Mouse (Mus musculus) c-Kit-positive CD71-positive TER-119-positive erythroid progenitor cells, embryonic 14.5 days (primary cell): Measurements from ENCODE around the gene BC005537.
"Not testable (repeated sequence)": the region's sequence is repeated elsewhere in the genome, so short reads cannot be mapped to it uniquely, and the experiment has no call there.

Experiments
- DNase-seq: peaks from one replicate; pipeline ENCODE4 v3.0.0-alpha.2; 2013; ENCODE audit warnings: low spot score

Gene BC005537

DNA sequence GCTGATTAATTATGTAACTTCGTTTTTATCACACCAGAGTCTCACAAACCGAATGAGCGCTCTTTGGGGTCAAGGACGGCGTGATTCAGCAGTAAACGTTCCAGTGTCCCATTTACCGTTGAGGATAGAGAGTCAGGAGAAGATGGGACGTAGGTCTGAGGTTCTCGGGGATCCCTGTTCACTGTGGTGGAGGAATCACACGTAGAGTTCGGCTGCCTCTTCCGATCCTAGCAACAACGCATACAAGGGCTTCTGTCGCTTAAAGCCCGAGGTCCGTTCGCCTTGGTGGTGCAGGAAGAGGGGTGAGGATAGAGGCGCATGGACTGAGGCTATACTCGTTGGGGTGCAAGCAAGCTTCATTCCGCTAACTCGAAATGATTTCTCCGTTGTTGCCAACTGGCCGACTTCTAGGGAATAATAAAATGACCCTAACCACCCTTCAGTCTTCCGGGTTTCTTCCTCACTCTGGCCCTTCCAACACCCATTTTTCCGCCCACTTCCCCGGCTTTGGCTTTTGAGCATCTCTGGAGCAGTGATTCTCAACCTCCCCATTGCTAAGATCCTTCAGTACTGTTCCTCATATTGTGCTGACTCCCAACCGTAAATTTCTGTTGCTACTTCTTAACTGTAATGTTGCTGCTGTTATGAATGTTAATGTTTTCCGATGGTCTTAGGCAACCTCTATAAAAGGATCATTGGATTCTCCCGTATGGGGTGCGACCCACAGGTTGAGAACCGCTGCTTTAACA, 1.4 kb upstream of the BC005537 start:
- DNase-seq, result peak; percentile 66

DNA sequence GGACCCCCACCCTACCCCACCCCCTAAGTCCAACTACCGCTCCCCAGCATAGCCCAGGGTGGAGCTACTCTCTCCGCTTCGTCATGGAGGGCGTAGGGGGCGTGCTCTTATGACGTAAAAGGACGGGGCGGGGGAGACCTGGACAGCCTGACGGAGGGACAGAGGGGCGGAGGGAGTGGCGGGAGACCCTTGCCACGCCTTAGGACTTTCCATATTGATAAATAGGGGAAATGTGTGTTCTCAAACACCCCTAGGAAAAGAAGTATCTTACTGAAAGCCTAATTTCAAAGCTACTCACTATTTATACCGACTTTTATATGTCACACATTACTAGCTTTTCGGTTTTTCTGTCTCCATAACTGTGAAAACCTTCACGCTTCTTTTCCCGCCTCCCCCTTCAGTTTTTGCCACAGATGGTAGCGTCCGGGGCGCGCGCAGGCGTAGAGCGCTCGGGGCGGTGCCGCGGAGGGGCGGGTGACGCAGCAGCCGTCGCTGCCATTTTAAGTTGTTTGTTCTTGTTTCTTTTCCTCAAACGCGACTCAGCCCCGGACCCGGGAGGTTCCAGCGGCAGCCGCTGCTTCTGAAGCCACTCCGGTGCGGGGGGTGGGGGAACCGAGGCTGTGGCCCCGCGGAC, 666 bp upstream of the BC005537 start:
- peak; percentile 98 for DNase-seq

DNA sequence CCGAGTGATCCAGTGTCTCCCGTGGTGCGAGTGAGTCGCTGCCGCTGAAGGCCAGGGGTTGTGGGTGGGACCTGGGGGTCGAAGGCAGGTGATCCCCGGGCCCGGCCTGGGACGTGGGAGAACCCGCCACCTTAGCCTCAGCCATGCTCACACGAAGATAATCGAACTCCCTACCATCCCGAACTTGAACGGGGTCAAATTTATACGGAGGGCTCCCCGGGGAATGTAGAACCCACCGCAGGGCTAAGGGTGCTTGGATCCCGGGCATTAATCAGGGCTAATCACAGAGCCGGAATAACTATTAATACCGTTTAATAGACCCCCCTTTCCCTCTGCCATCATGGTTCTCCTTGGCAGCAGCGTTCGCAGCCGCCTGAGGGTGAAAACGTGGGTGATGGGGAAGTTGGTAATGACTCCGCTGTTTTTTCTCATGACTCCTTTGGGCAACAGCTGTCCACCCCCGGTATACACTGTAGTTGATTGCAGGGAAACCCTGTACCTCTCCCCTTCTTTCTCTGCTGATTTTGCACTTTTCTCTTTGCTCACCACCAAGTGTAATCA, 754 bp downstream of the BC005537 start:
- peak; percentile 58 for DNase-seq

DNA sequence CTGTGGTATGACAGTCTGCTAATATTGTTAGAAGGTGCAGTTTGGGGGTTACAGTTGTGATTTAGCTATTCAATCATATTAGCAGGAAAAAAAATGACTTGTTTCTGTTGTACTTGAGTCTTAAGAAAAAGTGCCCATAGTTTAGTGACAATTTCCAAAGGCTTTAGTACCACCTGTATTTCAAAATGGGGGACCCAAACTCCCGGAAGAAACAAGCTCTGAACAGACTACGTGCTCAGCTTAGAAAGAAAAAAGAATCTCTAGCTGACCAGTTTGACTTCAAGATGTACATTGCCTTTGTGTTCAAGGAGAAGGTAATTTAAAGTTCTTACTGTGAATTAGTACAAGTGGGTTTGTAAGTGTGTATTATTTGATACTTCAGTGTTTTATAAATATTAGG, 1.7 kb downstream of the BC005537 start:
- DNase-seq, result peak; percentile 25

DNA sequence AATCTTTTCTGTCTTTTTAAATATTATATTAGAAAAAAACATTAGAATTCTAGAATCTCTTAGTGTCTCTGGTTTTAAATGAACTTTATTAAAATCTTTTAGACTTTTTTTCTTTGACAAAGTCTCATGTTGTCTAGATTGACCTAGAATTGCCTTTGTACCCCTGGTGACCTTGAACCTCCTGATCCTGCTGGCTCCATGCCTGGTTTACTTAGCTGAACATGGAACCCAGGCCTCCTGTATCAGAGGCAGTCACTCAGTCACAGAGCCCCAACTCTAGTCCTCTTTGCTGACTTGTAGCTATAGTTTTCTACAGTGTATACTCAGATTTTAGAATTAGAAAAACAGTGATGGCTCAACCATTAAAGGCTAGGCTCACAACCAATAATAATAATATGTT, 4.6 kb downstream of the BC005537 start:
- no peak for DNase-seq

DNA sequence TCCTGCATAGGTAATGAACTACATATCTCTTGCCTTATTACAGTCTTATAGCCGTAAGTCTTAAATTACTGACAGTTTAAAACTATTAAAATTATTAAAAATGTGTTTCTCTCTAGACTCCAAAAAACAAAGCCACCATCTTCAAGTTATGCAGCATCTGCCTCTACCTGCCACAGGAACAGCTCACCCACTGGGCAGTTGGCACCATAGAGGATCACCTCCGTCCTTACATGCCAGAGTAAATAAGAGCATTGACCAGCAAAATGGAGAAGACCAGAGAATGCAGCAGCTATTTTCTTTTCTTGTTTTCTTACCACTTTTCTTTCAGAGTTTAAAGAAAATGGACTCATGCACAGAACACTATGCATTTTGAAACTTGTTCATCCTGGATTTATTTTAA, 11.1 kb downstream of the BC005537 start:
- DNase-seq, result no peak

DNA sequence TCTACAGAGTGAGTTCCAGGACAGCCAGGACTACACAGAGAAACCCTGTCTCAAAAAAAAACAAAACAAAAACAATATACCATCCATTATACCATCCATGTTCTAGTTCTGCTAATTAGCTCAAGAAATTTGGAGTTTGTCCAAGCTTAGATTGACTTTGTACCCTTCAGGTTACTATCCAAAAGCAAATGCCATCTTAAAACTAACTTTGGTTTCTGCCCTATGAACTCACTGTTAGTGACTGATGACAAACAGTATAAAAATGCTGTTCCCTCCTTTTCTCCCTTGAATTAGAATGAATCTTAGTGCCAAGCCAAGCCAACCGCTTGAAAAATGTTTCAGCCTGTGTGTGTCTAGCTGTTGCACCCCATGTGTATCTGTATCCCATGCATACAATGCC, 13.2 kb downstream of the BC005537 start:
- no peak for DNase-seq

DNA sequence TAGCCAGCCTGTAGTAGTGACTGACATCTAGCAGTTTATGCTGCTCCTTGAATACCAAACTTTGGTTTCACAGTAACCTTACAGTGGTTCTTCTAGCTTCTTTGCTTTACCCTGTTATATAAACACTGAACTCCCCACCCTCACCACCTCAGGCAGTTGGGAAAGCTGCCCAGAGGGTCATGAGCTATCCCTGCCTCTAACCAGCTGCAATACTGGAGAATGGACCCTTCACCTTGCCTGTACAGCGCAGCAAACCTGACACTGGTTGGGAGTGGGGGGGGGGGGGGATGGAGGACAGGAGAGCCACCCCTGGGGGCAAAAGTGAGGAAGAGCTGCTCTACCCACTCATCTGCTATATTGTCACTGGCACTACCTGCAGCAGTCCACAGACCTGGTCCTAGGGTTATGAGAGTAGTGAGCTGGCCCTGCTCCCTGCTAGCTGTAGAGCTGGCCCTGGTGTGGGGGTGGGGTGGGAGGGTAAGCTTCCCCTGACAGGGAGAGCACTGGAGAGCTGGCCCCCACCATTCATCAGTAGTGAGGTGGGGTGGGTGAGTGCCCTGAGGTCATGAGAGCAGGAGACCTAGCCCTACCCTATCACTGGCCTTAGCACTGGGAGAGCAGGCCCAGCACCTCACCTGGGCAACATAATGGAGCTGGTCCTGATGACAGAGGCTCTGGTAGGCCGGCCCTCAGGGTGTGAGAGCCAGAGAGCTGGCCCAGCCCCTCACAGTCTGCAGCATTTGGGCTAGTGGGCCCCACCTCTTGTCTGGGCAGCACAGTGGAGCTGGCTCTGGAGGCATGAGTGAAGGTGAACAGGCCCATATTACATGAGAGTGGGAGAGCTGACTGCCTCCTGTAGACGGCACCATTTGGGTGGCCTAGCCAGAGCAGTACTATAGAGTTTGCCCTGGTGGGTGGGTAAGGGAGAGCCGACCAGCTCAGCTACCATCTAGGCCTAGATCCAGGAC, 15.0 kb downstream of the BC005537 start:
- no peak for DNase-seq

DNA sequence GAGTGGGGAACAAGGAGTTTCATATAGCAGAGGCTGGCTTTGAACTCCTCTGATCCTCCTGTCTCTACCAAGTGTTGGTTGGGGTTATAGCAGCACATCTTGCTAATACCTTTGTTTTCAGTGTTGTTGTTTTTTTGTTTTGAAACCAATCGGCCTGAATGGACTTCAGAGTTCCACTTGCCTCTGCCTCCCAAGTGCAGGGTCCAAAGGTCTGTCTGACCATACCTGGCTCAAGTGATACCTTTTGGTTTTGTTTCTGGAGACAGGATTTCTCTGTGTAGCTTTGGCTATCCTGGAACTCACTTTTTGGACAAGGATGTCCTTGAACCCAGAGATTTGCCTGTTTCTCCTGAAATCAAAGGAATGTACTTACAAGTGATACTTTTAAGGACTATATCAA, 18.5 kb downstream of the BC005537 start:
- DNase-seq, result no peak

DNA sequence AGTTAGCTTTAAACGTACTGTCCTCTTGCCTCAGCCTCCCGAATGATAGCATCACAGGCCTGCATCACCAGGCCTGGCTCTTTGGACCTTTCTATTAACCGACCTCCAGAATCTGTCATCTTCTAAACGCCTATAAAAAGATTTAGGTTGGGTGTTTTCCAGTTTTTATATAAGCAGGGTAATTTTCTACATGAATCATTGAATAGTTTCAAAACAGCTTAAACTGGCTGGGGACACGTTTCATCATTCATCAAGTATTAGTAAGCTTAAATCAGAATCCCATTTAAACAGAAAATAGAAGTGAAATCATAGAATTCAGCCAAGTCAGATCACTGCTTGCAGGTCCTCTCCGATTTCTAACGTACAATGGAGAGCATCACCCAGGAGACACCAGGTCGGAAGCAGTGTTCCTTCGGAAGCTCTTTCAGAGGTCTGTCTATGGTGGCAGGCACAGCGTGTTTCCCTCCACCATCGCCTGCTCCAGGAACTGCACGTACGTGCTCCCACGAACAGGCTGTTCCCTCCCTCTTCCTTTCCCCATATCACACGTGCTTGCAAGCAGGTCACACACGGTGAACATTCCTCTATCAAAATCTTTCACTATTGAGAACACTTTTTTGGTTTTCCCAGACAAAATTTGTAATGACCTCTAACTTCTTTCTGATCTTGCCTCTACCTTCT, 21.3 kb downstream of the BC005537 start:
- no peak for DNase-seq

DNA sequence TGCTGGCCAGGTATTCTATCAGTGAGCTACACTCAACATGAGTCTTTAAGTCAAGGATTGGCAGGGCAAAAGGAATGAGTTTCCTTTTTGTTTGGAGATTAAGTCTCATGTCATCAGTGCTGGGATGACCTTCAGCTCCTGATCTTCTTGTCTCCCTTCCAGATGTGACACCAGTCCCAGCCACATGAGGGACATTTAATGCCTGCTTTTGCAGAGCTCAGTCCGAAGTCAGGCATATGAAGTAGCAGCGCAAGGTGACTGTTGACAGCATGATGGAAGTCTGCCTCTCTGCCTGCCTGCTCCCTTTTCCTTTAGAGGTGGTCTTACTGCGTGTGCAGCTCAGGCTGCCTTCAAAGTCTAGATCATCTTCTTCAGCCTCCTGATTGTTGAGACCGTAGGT, 23.2 kb downstream of the BC005537 start:
- no peak for DNase-seq

DNA sequence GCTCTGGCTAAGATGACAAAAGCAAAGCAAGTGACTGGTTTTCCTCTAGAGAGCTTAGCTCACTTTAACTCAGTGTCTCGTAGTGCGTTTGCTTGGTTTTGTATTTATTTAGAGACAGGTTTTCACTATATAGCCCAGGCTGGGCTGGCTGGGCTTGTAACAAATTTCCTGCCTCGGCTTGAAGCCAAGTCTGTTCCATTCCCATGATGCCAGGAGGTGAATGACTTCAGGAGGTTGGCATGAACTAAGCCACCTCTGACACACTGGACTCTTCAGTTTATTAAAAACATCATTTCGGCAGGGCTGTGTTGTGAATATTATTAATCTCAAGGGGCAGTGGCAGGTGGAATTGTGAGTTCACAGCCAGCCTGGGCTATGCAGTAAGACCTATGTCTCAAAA, 24.1 kb downstream of the BC005537 start:
- DNase-seq, result no peak

DNA sequence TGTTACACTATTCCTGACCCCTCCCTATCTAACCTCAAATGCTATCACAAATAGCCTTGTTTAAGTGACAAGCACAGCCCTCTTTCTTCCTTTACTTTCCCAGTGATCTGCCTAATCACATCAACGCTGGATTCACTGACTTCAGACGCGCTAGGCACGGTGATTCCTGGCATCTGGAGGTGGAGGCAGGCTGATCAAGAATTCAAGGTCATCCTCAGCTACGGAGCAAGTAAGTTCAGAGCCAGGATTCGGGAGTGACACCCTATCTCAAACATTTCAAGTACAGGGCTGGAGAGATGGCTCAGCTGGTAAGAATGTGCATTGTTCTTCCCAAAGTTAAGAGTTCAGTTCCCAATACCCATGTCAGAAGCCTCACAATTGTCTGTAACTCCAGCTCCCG, 24.7 kb downstream of the BC005537 start:
- no peak for DNase-seq

DNA sequence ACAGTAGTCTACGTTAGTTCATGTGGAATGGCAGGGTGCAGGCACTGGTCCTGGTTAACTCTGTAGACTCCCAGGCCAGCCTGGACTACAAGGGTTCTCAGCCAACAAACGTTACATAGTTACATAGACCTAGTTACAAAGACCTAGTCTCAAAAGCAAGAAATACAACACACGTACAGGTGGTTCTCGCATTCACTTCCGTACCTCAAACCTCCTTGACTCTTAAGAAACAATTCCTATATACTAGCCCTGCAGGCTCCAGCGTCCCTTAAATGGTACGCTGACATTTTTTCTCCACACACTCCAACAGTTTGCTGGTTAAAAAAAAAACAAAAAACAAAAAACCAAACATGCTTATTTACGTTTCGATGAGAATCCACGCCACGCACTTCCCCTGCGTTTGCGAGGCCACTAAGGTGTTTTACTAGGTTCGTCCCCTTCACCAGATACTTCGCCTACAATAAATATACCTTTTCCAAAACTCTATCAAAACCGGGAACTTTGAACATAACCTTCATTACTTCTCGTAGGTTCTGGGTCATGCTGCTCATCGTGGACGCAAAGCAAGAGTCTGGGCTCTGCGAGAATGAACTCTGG, 29.4 kb downstream of the BC005537 start:
- DNase-seq, result no peak

DNA sequence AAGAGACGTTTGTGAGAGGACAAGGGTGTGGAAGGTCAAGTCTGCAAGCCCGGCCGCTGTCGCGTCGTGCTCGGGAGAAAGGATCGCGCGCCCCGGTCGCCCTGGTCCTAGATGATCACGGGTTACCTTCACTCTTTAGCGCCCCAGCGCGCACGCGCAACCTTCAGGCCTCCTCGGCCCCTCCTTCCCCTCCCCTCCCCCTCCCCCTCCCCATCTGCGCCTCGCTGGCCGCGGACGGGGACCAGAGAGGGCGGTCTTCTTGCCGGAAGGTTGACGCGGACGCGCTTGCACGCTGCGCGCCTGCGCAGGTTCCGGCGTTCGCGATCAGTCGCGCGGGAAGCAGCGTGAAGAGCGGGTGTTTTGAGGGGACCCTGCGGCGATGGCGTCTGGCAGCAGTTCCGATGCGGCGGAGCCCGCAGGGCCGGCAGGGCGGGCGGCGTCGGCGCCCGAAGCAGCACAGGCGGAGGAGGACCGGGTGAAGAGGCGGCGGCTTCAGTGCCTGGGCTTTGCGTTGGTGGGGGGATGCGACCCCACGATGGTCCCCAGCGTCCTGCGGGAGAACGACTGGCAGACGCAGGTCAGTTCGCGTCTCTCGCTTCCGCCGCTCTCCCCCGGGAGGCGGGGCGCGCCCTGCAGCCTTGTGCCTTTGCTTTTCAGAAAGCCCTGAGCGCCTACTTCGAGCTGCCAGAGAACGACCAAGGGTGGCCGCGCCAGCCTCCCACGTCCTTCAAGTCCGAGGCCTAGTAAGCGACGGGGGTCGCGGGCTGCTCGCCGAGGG, 30.1 kb downstream of the BC005537 start, which contains the start of the genes Acot13 and Tdp2:
TSS of gene Acot13 (minus strand) at position 188 of the 778 bp plus-strand sequence.
TSS of gene Tdp2 (plus strand) at position 327 of the 778 bp plus-strand sequence.
- peak; percentile 98 for DNase-seq

DNA sequence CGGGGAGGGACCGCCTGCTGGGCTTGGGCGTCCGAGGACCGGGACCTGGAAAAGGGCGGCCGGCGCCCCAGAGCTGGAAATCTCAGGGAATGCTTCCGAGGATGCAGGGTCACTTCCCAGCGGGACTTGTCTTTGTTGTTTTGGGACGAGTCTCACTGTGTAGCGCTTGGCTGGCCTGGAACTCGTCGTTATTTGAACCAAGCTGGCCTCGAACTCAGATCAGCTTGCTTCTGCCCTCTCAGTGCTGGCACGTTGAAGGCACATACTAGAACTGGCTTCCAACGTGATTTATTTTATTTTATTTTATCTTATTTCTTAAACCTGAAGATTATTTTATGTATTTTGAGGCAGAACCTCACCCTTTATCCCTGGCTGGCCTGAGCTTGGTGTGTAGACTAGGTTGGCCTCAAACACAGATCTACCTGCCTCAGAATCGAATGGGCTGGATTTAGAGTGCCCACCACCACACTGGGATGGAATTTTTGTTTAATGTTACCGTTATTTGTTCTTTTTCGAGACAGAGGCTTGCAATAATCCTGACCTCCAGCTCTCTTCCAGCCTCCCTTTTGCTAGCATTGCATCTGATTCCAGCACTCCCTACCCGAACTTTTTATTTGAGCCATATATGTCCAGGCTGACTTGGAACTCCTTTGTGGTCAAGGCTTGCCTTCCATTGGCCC, 30.8 kb downstream of the BC005537 start:
- DNase-seq, result peak; percentile 36

DNA sequence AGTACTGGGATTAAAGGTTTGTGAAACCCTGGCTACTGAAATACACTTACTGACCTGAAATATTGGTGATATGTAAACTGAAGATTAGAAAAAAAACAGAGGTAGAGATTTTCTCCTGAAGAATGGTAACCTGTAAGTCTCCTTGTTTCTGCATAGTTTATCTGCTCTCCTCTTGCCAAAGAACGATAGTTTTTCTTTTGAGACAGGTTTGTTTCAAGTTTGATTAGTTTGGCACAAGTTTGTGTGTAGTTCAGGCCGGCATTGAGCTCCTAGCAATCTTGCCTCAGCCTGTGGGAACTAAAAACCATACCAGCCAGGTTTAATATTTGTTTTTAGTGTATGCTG, 31.3 kb downstream of the BC005537 start:
- no peak for DNase-seq

DNA sequence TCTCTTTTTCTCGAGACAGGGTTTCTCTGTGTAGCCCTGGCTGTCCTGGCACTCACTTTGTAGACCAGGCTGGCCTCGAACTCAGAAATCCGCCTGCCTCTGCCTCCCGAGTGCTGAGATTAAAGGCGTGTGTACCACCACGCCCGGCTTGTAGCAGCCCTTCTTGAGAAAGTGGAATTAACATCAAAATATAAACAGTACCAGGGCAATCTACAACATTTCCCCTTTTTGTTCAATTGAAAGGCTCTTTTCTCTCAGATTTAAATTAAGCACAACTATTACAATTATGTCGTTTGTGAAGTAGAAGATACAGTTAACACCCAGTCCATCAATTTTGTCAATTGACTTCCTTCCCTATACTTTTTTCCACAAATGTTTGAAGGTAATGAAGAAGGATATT, 36.3 kb downstream of the BC005537 start:
- DNase-seq, result not testable (repeated sequence)

DNA sequence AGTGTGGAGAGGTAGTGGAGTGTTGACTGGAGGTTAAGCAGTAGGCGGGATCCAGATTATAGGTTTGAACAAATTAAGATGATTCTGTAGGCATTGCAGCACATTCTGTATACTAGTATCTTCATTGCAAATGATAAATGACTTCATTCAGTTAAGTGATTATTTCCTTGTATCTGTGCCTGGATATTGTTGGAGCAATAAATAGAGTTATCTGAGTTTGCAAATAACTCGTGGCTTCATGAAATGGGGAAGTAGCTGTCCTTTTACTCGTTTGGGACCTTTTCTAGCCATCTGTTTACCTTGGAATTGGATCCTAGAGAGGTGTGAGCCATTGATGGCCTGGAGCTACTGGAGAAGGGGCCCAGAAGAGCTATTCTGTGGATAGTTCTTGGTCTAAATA, 38.4 kb downstream of the BC005537 start:
- DNase-seq, result no peak

DNA sequence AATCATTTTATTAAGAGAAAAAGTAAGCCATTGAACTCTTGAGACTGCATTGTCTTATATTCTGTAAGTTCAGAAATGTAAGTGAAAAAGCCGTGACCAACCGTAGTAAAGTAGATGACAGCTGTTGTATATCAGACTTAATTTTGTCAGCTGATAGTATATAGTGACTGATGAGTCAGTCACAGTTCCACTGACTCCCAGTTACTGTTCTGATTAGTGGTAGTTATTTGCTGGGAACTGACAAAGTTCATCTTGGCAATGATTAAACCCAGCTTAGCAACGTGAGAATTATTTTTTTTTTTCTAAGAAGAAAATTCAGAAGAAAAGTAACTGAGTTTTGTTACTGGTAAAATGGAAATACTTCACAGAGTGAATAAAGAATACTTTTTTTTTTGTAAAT, 40.2 kb downstream of the BC005537 start:
- DNase-seq, result no peak
